Mouse (Mus musculus) brain, embryonic 14.5 days (tissue): ENCODE measurements around the gene Dynlt1c.
"Not testable (repeated sequence)": the region's sequence is repeated elsewhere in the genome, so short reads cannot be mapped to it uniquely, and the experiment has no call there.

ENCODE experiments used
- CTCF ChIP-seq: fragments of 200-500 bp; IDR thresholded peaks from 2 replicates; pipeline ENCODE4 v1.5.1; 2012; ENCODE audit warnings: inconsistent platforms, mild to moderate bottlenecking, moderate library complexity, borderline replicate concordance; ENCODE audit not compliant: insufficient read depth, insufficient read length; ENCODE audit errors: extremely low read depth
- POLR2A ChIP-seq: fragments of 200-500 bp; IDR thresholded peaks from 2 replicates; pipeline ENCODE4 v1.6.1; 2012; ENCODE audit warnings: mild to moderate bottlenecking, inconsistent platforms, borderline replicate concordance; ENCODE audit not compliant: poor library complexity, insufficient read depth, insufficient read length, severe bottlenecking; ENCODE audit errors: extremely low read depth

DNA sequence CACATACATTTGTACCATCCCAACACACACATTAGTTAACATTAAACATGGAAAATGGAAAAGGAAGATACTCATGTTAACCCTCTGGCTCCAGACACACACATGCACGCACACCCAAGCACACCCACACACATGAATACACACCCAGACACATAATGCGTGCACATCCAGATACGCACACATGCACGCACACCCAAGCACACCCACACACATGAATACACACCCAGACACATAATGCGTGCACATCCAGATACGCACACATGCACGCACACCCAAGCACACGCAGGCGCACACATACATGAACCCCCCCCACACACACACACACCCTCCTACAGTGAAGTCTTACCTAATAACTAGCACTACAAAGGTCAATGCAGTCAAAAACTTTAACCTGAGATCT, 15.3 kb downstream of the Dynlt1c start:
- TF ChIP-seq CTCF, POLR2A: not testable (repeated sequence)
